Mouse (Mus musculus): Measurements from ENCODE around the gene Wipi2.

GRCm38 (mm10) chr5:142628726-142629662, 1.5 kb downstream of the Wipi2 start:
- TF ChIP-seq CTCF (IDR thresholded peaks at IDR 0.05; ENCODE audit: control insufficient read depth, insufficient read depth, low read length): no peak
- TF ChIP-seq POLR2A (IDR thresholded peaks at IDR 0.05; ENCODE audit: borderline replicate concordance, control insufficient read depth, low read depth, low read length): peak; percentile 97
